Mouse (Mus musculus) hindbrain, embryonic 16.5 days (tissue): ENCODE data around the gene Fam13a. TPM values are rescaled to one million over a fixed set of nuclear protein-coding genes. Genes with fewer than 3 reads are reported as not detected.

ENCODE experiments used
- ATAC-seq: fragments of 200-750 bp; cut with Nextera tagmentation; 2 replicates; pipeline ENCODE4 v1.8.0; 2017; ENCODE audit warnings: moderate TSS enrichment, moderate library complexity
- H3K27ac ChIP-seq: fragments of 300-500 bp; sonication (generic); 2 replicates; pipeline ENCODE4 v1.5.1; 2014; ENCODE audit warnings: low read depth, mild to moderate bottlenecking, control low read depth, low read length, moderate library complexity
- H3K27me3 ChIP-seq: fragments of 300-500 bp; sonication (generic); replicated peaks from 2 replicates; pipeline ENCODE4 v1.6.1; 2014; ENCODE audit warnings: low read length; ENCODE audit not compliant: control insufficient read depth, insufficient read depth
- H3K36me3 ChIP-seq: fragments of 300-500 bp; sonication (generic); 2 replicates; pipeline ENCODE4 v1.6.1; 2014; ENCODE audit warnings: mild to moderate bottlenecking, low read length, moderate library complexity, mixed read lengths; ENCODE audit not compliant: control insufficient read depth, insufficient read depth
- H3K4me1 ChIP-seq: fragments of 300-500 bp; sonication (generic); 2 replicates; pipeline ENCODE4 v1.6.1; 2014; ENCODE audit warnings: low read depth, low read length; ENCODE audit not compliant: control insufficient read depth, insufficient read depth
- H3K4me2 ChIP-seq: fragments of 300-500 bp; sonication (generic); 2 replicates; pipeline ENCODE4 v1.6.1; 2014; ENCODE audit warnings: mild to moderate bottlenecking, low read length, control low read depth, moderate library complexity
- H3K4me3 ChIP-seq: fragments of 300-500 bp; sonication (generic); 2 replicates; pipeline ENCODE4 v1.5.1; 2014; ENCODE audit warnings: mild to moderate bottlenecking, low read length, control low read depth, moderate library complexity
- H3K9ac ChIP-seq: fragments of 300-500 bp; sonication (generic); 2 replicates; pipeline ENCODE4 v1.6.1; 2014; ENCODE audit warnings: low read depth, mild to moderate bottlenecking, control low read depth, low read length, moderate library complexity
- H3K9me3 ChIP-seq: fragments of 300-500 bp; sonication (generic); 2 replicates; pipeline ENCODE4 v1.6.1; 2014; ENCODE audit warnings: mild to moderate bottlenecking, low read length, moderate library complexity; ENCODE audit not compliant: control insufficient read depth
- WGBS: fragments of 180-500 bp; shearing (Covaris S2); extraction: QIAGEN DNeasy Blood & Tissue Kit; methylation state at CpG from one replicate; pipeline ENCODE4 v1.1.7; 2014; 5-methylcytosine and 5-hydroxymethylcytosine counted together
- polyA plus RNA-seq: library from polyadenylated mRNA; unstranded; fragments of >200 nt; fragmentation: Nextera tagmentation; extraction: Ambion mirVana; gene quantifications from 2 replicates; pipeline ENCODE4 v1.2.1, GENCODE M21; 2015

Gene Fam13a
- polyA plus RNA-seq, 1 experiment from 2014 or later, result 16.3 TPM

DNA sequence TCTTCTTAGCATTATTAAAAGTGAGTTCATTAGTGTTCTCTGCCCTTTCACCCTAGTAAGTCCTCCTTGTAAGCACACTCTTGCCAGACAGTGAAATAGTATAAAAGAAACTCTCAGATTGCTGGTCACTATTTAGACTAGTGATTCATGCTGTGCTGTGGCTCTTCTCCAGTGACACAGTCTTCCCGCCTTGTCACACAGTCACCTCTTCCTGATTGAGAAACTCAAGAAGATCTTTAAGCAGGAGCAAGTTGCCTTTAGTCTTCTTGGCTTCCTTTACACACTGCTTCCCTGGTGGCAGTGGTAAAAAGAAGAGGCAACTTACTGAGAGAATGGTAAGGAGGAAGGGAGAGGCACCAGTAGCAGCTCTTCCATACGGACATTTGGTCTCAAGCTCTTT lies 6.3 kb upstream of the Fam13a start:
- ATAC-seq, result no peak
- WGBS, result 93% methylated on average over 2 of the region's 2 CpGs
- Histone ChIP-seq H3K27me3 (no peaks in the 10 kb centered on the region), H3K36me3 (no peaks in the 10 kb centered on the region), H3K4me2 (no peak overlapping the region), H3K27ac (no peak overlapping the region), H3K9me3 (no peaks in the 10 kb centered on the region), H3K4me3 (no peak overlapping the region), H3K9ac (no peak overlapping the region), H3K4me1 (no peaks in the 10 kb centered on the region)

DNA sequence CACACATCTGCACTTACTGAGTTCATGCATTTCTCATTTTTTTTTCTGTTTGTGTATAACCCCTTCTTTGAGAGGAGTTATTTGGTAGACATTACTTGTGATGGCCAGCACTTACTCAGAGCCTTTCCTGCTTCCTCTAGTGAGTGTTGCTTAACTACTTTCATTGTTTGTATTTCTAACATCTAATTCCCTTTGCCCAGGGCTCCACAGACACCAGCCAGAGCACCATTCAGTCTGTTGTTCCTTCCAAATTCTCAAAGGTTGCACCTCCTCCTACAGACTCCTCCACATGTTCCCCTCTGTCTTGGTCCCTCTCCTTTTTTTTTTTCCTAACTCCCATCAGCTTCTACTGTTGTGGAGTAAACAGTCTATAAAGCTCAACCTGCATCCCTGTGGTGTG lies 5.7 kb upstream of the Fam13a start:
- no peak for ATAC-seq
- Histone ChIP-seq H3K27ac (no peak overlapping the region), H3K4me2 (no peak overlapping the region), H3K4me3 (no peak overlapping the region), H3K4me1 (no peaks in the 10 kb centered on the region), H3K9ac (no peak overlapping the region), H3K9me3 (no peaks in the 10 kb centered on the region), H3K27me3 (no peaks in the 10 kb centered on the region), H3K36me3 (no peaks in the 10 kb centered on the region)

DNA sequence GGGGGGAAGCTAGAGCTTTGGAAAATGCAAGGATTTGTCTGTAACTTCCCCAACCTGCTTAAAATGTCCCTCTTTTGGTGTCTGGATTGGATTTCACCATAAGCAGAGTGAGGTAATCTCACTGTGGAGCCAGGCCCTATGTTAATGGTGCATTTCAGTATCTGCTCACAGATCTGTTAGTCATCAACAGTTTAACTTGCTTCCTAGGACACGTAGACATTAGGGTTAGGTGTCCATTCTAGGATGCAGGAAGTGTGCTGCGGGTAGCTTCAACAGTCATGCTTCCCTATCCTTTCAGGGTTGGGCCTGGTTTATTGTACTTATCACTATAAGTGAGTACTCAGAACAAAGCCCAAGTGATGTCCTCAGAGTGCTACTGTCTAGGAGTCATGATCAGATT lies 4.5 kb upstream of the Fam13a start:
- Histone ChIP-seq H3K4me3 (no peak overlapping the region), H3K4me1 (no peaks in the 10 kb centered on the region), H3K27me3 (no peaks in the 10 kb centered on the region), H3K9me3 (no peaks in the 10 kb centered on the region), H3K36me3 (no peaks in the 10 kb centered on the region), H3K27ac (no peak overlapping the region), H3K9ac (no peak overlapping the region), H3K4me2 (no peak overlapping the region)
- ATAC-seq, result no peak
- 92% methylated on average over 2 of the region's 2 CpGs for WGBS

DNA sequence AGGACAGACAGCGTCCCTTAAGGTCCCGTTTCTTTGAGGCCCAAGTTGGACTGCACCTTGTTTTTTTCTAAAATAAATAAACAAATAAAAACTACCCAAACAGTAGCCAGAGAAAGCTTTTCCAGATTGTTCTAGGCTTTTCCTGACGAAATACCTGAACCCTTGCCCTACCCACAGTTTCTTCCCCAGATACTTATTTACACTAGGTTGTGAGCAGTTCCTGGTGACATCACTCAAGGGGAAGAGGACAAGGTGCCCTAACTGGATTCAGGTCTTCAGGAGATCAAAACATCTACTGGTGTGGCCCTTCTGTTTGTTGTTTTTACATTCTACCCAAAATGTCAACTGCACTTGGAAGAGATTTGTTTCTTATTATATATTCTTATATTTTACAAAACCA lies 457 bp upstream of the Fam13a start:
- Histone ChIP-seq H3K27ac (no peak overlapping the region; the same call in 1 of the 2 replicates), H3K4me3 (peak overlapping the region; percentile 57), H3K9ac (peak overlapping the region; percentile 62), H3K9me3 (no peaks in the 10 kb centered on the region), H3K4me1 (peaks cover 4% of the 10 kb centered on the region; the same call in 1 of the 2 replicates), H3K4me2 (peak overlapping the region; percentile 56), H3K27me3 (no peaks in the 10 kb centered on the region), H3K36me3 (no peaks in the 10 kb centered on the region)
- 33% methylated on average over 3 of the region's 3 CpGs for WGBS
- peak; percentile 7; the same call in 1 of the 2 replicates for ATAC-seq

DNA sequence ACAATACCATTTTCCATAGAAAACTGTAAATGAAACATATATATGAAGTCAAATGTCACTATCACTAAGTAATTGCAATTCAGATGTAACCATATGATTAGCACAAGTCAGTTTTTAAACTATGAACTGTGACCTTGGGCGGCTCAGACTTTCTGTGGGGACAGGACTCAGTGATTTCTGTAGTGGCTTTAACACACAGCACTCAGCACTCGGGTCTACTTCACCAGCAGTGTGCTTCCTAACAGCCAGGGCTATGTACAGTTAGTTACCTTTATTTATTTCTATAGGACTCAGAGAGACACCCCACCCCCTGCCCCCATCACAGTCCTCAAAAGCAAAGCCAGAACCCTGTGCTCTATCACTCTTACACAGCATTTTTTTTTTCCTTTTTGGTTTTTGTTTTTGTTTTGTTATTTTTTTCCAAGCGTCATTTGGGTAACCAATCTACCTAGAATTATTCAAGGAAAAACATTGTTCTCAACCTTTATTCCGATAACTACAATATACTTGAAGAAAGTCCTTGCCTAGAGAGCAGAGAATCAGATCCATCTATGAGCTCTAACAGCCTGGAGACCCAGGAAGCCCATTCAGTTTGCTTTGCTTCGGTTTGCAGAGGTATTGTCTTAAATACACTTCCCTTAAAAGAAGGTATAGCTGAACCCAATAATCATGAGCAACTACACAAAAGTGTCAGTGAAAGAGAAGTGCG lies 740 bp downstream of the Fam13a start:
- peak; percentile 41 for ATAC-seq
- H3K36me3 ChIP-seq, result no peaks in the 10 kb centered on the region
- no peaks in the 10 kb centered on the region for H3K9me3 ChIP-seq
- H3K27me3 ChIP-seq, result no peaks in the 10 kb centered on the region
- peak overlapping the region; percentile 62 for H3K9ac ChIP-seq
- H3K27ac ChIP-seq, result peak overlapping the region; percentile 79
- H3K4me3 ChIP-seq, result peak overlapping the region; percentile 57
- WGBS, result 42% methylated on average over 6 of the region's 6 CpGs
- H3K4me1 ChIP-seq, result peaks cover 4% of the 10 kb centered on the region; the same call in 1 of the 2 replicates
- peak overlapping the region; percentile 56 for H3K4me2 ChIP-seq

DNA sequence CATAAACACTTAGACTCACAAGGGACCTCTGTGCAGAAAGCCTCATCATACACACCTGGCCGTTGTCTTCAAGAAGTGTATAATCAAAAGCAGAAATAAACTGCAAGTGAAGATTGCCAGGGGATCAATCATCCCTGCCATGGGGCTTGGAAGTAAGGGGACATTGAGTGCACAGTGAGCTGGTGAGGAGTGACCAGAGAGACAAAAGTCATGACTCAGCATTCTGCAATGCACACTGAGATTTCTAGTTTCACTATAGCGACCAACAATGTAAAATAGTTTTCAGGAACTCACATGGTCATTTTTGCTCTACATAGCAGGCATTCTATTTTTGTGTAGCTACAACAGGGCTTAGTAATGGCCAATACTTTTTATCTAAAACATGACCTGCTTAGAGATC lies 1.7 kb downstream of the Fam13a start:
- no peak for ATAC-seq
- Histone ChIP-seq H3K4me1 (peaks cover 4% of the 10 kb centered on the region; the same call in 1 of the 2 replicates), H3K4me3 (no peak overlapping the region; the same call in 1 of the 2 replicates), H3K36me3 (no peaks in the 10 kb centered on the region), H3K9me3 (no peaks in the 10 kb centered on the region), H3K27ac (no peak overlapping the region), H3K4me2 (peak overlapping the region; percentile 56), H3K27me3 (no peaks in the 10 kb centered on the region), H3K9ac (no peak overlapping the region)
- WGBS, result 77% methylated on average over 2 of the region's 2 CpGs

DNA sequence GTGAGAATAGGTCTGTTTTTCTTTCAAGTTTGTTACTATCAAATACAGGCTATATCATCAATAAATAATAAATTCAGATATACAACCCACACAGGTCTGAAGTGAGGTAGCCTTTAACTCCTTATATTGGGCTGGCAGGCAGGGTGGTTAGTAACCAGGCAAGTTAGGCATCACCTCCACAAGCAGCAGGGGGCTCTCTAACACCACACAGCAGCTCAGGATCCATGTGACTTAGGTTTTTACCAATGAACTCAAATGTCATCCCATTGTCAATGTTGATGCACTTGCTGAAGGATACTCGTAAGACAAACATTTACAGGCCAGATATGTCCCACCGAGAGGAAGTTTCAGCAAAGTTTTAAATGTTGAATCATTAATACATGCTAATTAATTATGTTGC lies 4.0 kb downstream of the Fam13a start:
- Histone ChIP-seq H3K9me3 (no peaks in the 10 kb centered on the region), H3K27me3 (no peaks in the 10 kb centered on the region), H3K36me3 (no peaks in the 10 kb centered on the region), H3K4me2 (no peak overlapping the region), H3K9ac (no peak overlapping the region), H3K4me3 (no peak overlapping the region), H3K27ac (no peak overlapping the region), H3K4me1 (peaks cover 4% of the 10 kb centered on the region; the same call in 1 of the 2 replicates)
- WGBS, result 88% methylated on average over 2 of the region's 2 CpGs
- no peak for ATAC-seq

DNA sequence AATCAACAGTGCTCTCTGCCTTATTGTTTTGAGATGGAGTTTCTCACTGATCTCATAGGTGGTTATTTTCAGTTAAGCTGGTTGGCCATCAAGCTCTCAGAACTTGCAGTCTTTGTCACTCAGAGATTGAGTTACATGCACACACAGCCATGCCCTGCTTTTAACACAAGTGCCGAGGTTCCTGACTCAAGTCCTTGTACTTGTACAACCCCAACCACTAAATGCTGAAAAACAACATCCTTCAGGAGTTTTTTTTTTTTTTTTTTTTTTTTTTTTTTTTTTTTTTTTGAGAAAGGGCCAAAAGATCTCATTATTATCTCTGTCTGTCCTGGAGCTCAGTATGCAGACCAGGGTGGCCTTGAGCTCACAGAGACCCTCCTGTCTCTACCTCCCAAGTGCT lies 4.5 kb downstream of the Fam13a start:
- no peaks in the 10 kb centered on the region for H3K27me3 ChIP-seq
- H3K27ac ChIP-seq, result no peak overlapping the region
- H3K4me3 ChIP-seq, result no peak overlapping the region
- no peak for ATAC-seq
- no peaks in the 10 kb centered on the region for H3K9me3 ChIP-seq
- peaks cover 4% of the 10 kb centered on the region; the same call in 1 of the 2 replicates for H3K4me1 ChIP-seq
- no peaks in the 10 kb centered on the region for H3K36me3 ChIP-seq
- no peak overlapping the region for H3K4me2 ChIP-seq
- 73% methylated on average over 1 of the region's 1 CpGs for WGBS
- no peak overlapping the region for H3K9ac ChIP-seq

DNA sequence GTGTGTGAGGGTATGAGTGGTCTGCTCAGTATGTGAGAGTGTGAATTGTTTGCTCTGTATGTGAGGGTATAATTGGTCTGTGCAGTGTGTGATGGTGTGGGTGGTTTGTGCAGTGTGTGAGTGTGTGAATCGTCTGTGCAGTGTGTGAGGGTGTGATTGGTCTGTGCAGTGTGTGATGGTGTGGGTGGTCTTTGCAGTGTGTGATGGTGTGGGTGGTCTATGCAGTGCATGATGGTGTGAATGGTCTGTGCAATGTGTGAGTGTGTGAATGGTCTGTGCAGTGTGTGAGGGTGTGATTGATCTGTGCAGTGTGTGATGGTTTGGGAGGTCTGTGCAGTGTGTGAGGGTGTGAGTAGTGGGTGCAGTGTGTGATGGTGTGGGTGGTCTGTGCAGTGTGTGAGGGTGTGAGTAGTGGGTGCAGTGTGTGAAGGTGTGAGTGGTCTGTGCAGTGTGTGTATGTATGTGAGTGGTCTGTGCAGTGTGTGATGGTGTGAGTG lies 8.0 kb downstream of the Fam13a start:
- no peak overlapping the region for H3K9ac ChIP-seq
- no peaks in the 10 kb centered on the region for H3K4me1 ChIP-seq
- H3K4me2 ChIP-seq, result no peak overlapping the region
- no peaks in the 10 kb centered on the region for H3K36me3 ChIP-seq
- H3K4me3 ChIP-seq, result no peak overlapping the region
- 79% methylated on average over 1 of the region's 1 CpGs for WGBS
- H3K9me3 ChIP-seq, result no peaks in the 10 kb centered on the region
- no peaks in the 10 kb centered on the region for H3K27me3 ChIP-seq
- ATAC-seq, result peak; percentile 50; the same call in 1 of the 2 replicates
- no peak overlapping the region for H3K27ac ChIP-seq
